Mouse (Mus musculus): Measurements from ENCODE around the gene Olfr461. TPM values are rescaled to one million over a fixed set of nuclear protein-coding genes. Genes with fewer than 3 reads are reported as not detected.

Gene Olfr461
- polyA plus RNA-seq, 1 experiment from 2014 or later: not detected

- Histone ChIP-seq H3K4me1 (ENCODE audit: insufficient read depth) (no peaks in the 10 kb centered on the region), H3K27ac (ENCODE audit: low read depth) (no peak overlapping the region), H3K9ac (no peak overlapping the region), H3K27me3 (ENCODE audit: insufficient read depth, low read length) (no peaks in the 10 kb centered on the region), H3K9me3 (ENCODE audit: low read depth, low read length) (no peaks in the 10 kb centered on the region), H3K4me2 (no peak overlapping the region), H3K36me3 (ENCODE audit: insufficient read depth) (no peaks in the 10 kb centered on the region), H3K4me3 (ENCODE audit: low read depth, low read length) (no peak overlapping the region)
- ATAC-seq (ENCODE audit: insufficient read depth): no peak
- DNase-seq: no peak
- TF ChIP-seq CTCF (IDR thresholded peaks at IDR 0.05; ENCODE audit: low read depth): no peak
- WGBS: 57% methylated on average over 3 of the region's 3 CpGs
Measured at GRCm38 (mm10) chr6:40573618-40574017, 18.8 kb upstream of the Olfr461 start.

DNA sequence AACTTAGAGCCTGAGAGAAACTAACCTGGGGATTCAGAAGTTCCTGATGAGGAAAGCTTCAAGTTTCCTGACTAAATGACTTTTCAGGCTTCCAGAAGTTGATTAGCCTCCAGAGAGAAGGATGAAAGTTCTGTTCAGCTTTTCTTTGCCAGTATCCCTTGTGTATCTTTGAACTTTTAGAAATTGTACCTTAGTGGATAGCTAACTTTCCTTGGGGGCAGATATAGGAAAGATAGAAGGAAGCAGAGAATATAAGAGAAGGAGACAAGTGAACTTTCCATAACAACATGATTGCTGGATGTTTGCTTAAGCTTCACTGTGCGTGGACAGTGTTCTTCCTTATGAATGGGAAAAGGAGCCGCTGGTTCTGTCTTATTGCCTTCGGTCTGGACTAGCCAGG, 14.3 kb upstream of the Olfr461 start, which contains the start of gene Olfr460:
Gene Olfr460, plus strand, starts transcription at position 301 of the 400 bp plus-strand sequence.
- no peaks in the 10 kb centered on the region for H3K36me3 ChIP-seq (ENCODE audit: insufficient read depth)
- no peak for ATAC-seq (ENCODE audit: insufficient read depth)
- DNase-seq: no peak
- no peak within 1 kb of the TSS for H3K4me2 ChIP-seq
- H3K9ac ChIP-seq: no peak within 1 kb of the TSS
- H3K4me3 ChIP-seq (ENCODE audit: low read depth, low read length): no peak within 1 kb of the TSS
- no peak for TF ChIP-seq CTCF (IDR thresholded peaks at IDR 0.05; ENCODE audit: low read depth)
- 83% methylated on average over 3 of the region's 3 CpGs for WGBS
- H3K9me3 ChIP-seq (ENCODE audit: low read depth, low read length): no peaks in the 10 kb centered on the region
- H3K4me1 ChIP-seq (ENCODE audit: insufficient read depth): no peaks in the 10 kb centered on the region
- no peaks in the 10 kb centered on the region for H3K27me3 ChIP-seq (ENCODE audit: insufficient read depth, low read length)
- H3K27ac ChIP-seq (ENCODE audit: low read depth): no peak within 1 kb of the TSS

- Histone ChIP-seq H3K4me2 (no peak overlapping the region), H3K36me3 (ENCODE audit: insufficient read depth) (no peaks in the 10 kb centered on the region), H3K9ac (no peak overlapping the region), H3K27ac (ENCODE audit: low read depth) (no peak overlapping the region), H3K27me3 (ENCODE audit: insufficient read depth, low read length) (no peaks in the 10 kb centered on the region), H3K9me3 (ENCODE audit: low read depth, low read length) (no peaks in the 10 kb centered on the region), H3K4me1 (ENCODE audit: insufficient read depth) (no peaks in the 10 kb centered on the region), H3K4me3 (ENCODE audit: low read depth, low read length) (no peak overlapping the region)
- DNase-seq (no peak), ATAC-seq (ENCODE audit: insufficient read depth) (no peak)
- 78% methylated on average over 10 of the region's 10 CpGs for WGBS
- no peak for TF ChIP-seq CTCF (IDR thresholded peaks at IDR 0.05; ENCODE audit: low read depth)
Measured at GRCm38 (mm10) chr6:40544690-40545089, 10.2 kb downstream of the Olfr461 start.

DNA sequence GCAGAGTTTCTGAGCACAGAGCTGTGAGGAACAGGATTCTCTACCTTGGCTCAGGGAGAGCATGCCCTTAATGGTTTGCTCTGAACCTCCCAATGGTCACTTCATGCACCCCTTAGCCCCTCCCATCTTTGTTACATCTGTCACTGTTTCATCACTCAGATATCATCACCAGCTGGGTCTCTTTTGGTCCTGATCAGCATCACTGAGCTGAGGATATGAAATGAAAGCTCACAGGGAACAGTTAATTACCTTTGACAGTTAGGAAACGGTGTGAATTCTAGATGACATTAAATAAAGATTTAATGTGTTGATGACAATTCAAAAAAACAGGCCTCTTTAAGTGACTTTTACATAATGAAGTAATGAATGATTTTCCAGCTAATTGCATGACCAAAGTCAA, 35.4 kb downstream of the Olfr461 start, which contains the start of gene Prss37:
Gene Prss37, minus strand, starts transcription at position 101 of the 400 bp plus-strand sequence.
- Histone ChIP-seq H3K9ac (no peak within 1 kb of the TSS), H3K36me3 (ENCODE audit: insufficient read depth) (no peaks in the 10 kb centered on the region), H3K27me3 (ENCODE audit: insufficient read depth, low read length) (no peaks in the 10 kb centered on the region), H3K4me3 (ENCODE audit: low read depth, low read length) (no peak within 1 kb of the TSS), H3K27ac (ENCODE audit: low read depth) (no peak within 1 kb of the TSS), H3K9me3 (ENCODE audit: low read depth, low read length) (no peaks in the 10 kb centered on the region), H3K4me2 (no peak within 1 kb of the TSS), H3K4me1 (ENCODE audit: insufficient read depth) (no peaks in the 10 kb centered on the region)
- no peak for TF ChIP-seq CTCF (IDR thresholded peaks at IDR 0.05; ENCODE audit: low read depth)
- 62% methylated on average over 1 of the region's 1 CpGs for WGBS
- no peak for ATAC-seq (ENCODE audit: insufficient read depth)
- DNase-seq: no peak

- H3K4me2 ChIP-seq: no peak within 1 kb of the TSS
- no peak for TF ChIP-seq CTCF (IDR thresholded peaks at IDR 0.05; ENCODE audit: low read depth)
- no peak within 1 kb of the TSS for H3K4me3 ChIP-seq (ENCODE audit: low read depth, low read length)
- no peak within 1 kb of the TSS for H3K9ac ChIP-seq
- no peaks in the 10 kb centered on the region for H3K27me3 ChIP-seq (ENCODE audit: insufficient read depth, low read length)
- H3K27ac ChIP-seq (ENCODE audit: low read depth): no peak within 1 kb of the TSS
- no peaks in the 10 kb centered on the region for H3K4me1 ChIP-seq (ENCODE audit: insufficient read depth)
- no peak for DNase-seq
- WGBS: 85% methylated on average over 3 of the region's 3 CpGs
- no peaks in the 10 kb centered on the region for H3K9me3 ChIP-seq (ENCODE audit: low read depth, low read length)
- ATAC-seq (ENCODE audit: insufficient read depth): no peak
- no peaks in the 10 kb centered on the region for H3K36me3 ChIP-seq (ENCODE audit: insufficient read depth)
Measured at GRCm38 (mm10) chr6:40493229-40493628, 61.6 kb downstream of the Olfr461 start, which contains the start of gene Tas2r108. Gene Tas2r108 (plus strand): TSS chr6:40493529.

Other genes starting within 250 kb of the Olfr461 start
- gene Agk, start 229.9 kb downstream of the Olfr461 start, polyA plus RNA-seq (2014; fragmentation: Nextera tagmentation; extraction: Ambion mirVana): 46.9 and 47.3 TPM in 2 replicates
- gene E330009J07Rik, start 118.9 kb downstream of the Olfr461 start, polyA plus RNA-seq (2014; fragmentation: Nextera tagmentation; extraction: Ambion mirVana): 12.2 and 16.0 TPM in 2 replicates
- not detected in 2 replicates for gene Wee2, start 116.0 kb downstream of the Olfr461 start, polyA plus RNA-seq (2014; fragmentation: Nextera tagmentation; extraction: Ambion mirVana)
- gene Ssbp1, start 83.7 kb downstream of the Olfr461 start, polyA plus RNA-seq (2014; fragmentation: Nextera tagmentation; extraction: Ambion mirVana): 136 and 143 TPM in 2 replicates
- gene Tas2r137, start 63.8 kb downstream of the Olfr461 start, polyA plus RNA-seq (2014; fragmentation: Nextera tagmentation; extraction: Ambion mirVana): not detected in 2 replicates
- not detected in 2 replicates for gene Tas2r108, start 61.5 kb downstream of the Olfr461 start, polyA plus RNA-seq (2014; fragmentation: Nextera tagmentation; extraction: Ambion mirVana)
- not detected in 2 replicates for gene Prss37, start 35.5 kb downstream of the Olfr461 start, polyA plus RNA-seq (2014; fragmentation: Nextera tagmentation; extraction: Ambion mirVana)
- not detected in 2 replicates for gene Olfr460, start 14.4 kb upstream of the Olfr461 start, polyA plus RNA-seq (2014; fragmentation: Nextera tagmentation; extraction: Ambion mirVana)
- 1.4 and 1.8 TPM in 2 replicates for gene Clec5a, start 30.8 kb upstream of the Olfr461 start, polyA plus RNA-seq (2014; fragmentation: Nextera tagmentation; extraction: Ambion mirVana)
- gene Tas2r138, start 58.3 kb upstream of the Olfr461 start, polyA plus RNA-seq (2014; fragmentation: Nextera tagmentation; extraction: Ambion mirVana): not detected in 2 replicates
- 0.11 and 0.38 TPM in 2 replicates for gene Mgam, start 73.8 kb upstream of the Olfr461 start, polyA plus RNA-seq (2014; fragmentation: Nextera tagmentation; extraction: Ambion mirVana)

All from lung, embryonic 14.5 days (tissue).